Mouse (Mus musculus): Measurements from ENCODE around the gene Ccdc85c. TPM values are rescaled to one million over a fixed set of nuclear protein-coding genes. Genes with fewer than 3 reads are reported as not detected.

Gene Ccdc85c
- polyA plus RNA-seq, 1 experiment from 2014 or later = 25.4 TPM

- no peak for TF ChIP-seq CTCF (IDR thresholded peaks at IDR 0.05)
- DNase-seq (ENCODE audit: low read depth, low spot score) (no peak), ATAC-seq (no peak)
- in situ Hi-C loops (cut with MboI; ENCODE audit: low pct_unique_long_range_greater_than_20kb) = no loop called here
- ChIA-PET CTCF (no interaction called here), POLR2A (interaction anchor here (0.7 to 0.9 kb wide), 2 partner anchors 8 to 18 kb away, joined by 3 to 4 read pairs; no protein-coding TSS in a partner anchor)
- no peaks in the 10 kb centered on the region for H3K27me3 ChIP-seq
Measured at GRCm38 (mm10) chr12:108255511-108255919, 19.7 kb downstream of the Ccdc85c start.

- ChIA-PET POLR2A (no interaction called here), CTCF (no interaction called here)
- DNase-seq (ENCODE audit: low read depth, low spot score) (no peak), ATAC-seq (no peak)
- no peak for TF ChIP-seq CTCF (IDR thresholded peaks at IDR 0.05)
- in situ Hi-C loops (cut with MboI; ENCODE audit: low pct_unique_long_range_greater_than_20kb) = no loop called here
- H3K27me3 ChIP-seq = no peaks in the 10 kb centered on the region
Measured at GRCm38 (mm10) chr12:108253042-108253441, 22.2 kb downstream of the Ccdc85c start.

- H3K27me3 ChIP-seq = no peaks in the 10 kb centered on the region
- ChIA-PET POLR2A (no interaction called here), CTCF (no interaction called here)
- no peak for ATAC-seq
- no peak for DNase-seq (ENCODE audit: low read depth, low spot score)
- TF ChIP-seq CTCF (IDR thresholded peaks at IDR 0.05) = no peak
- in situ Hi-C loops (cut with MboI; ENCODE audit: low pct_unique_long_range_greater_than_20kb) = no loop called here
Measured at GRCm38 (mm10) chr12:108251825-108252542, 23.2 kb downstream of the Ccdc85c start.

- in situ Hi-C loops (cut with MboI; ENCODE audit: low pct_unique_long_range_greater_than_20kb) = no loop called here
- DNase-seq (ENCODE audit: low read depth, low spot score) = no peak
- POLR2A ChIA-PET = no interaction called here
- no peaks in the 10 kb centered on the region for H3K27me3 ChIP-seq
- TF ChIP-seq CTCF (IDR thresholded peaks at IDR 0.05) = no peak
- ATAC-seq = no peak
- CTCF ChIA-PET = no interaction called here
Measured at GRCm38 (mm10) chr12:108251034-108251792, 24.0 kb downstream of the Ccdc85c start.

- POLR2A ChIA-PET = no interaction called here
- CTCF ChIA-PET = interaction anchor here (1.2 kb wide), 1 partner anchor 8 kb away, joined by 3 read pairs; no protein-coding TSS in a partner anchor
- TF ChIP-seq CTCF (IDR thresholded peaks at IDR 0.05) = no peak
- no peaks in the 10 kb centered on the region for H3K27me3 ChIP-seq
- DNase-seq (ENCODE audit: low read depth, low spot score) = no peak
- in situ Hi-C loops (cut with MboI; ENCODE audit: low pct_unique_long_range_greater_than_20kb) = no loop called here
- no peak for ATAC-seq
Measured at GRCm38 (mm10) chr12:108249522-108249921, 25.7 kb downstream of the Ccdc85c start.

- ChIA-PET POLR2A (no interaction called here), CTCF (interaction anchor here (1.2 kb wide), 1 partner anchor 8 kb away, joined by 3 read pairs; no protein-coding TSS in a partner anchor)
- no peak for TF ChIP-seq CTCF (IDR thresholded peaks at IDR 0.05)
- no peak for DNase-seq (ENCODE audit: low read depth, low spot score)
- H3K27me3 ChIP-seq = no peaks in the 10 kb centered on the region
- ATAC-seq = no peak
- in situ Hi-C loops (cut with MboI; ENCODE audit: low pct_unique_long_range_greater_than_20kb) = no loop called here
Measured at GRCm38 (mm10) chr12:108249019-108249418, 26.2 kb downstream of the Ccdc85c start.

GRCm38 (mm10) chr12:108246759-108247500, 28.3 kb downstream of the Ccdc85c start:
- no peaks in the 10 kb centered on the region for H3K27me3 ChIP-seq
- ChIA-PET POLR2A (interaction anchor here (0.6 kb wide), 1 partner anchor 9 kb away, joined by 4 read pairs; no protein-coding TSS in a partner anchor), CTCF (no interaction called here)
- no peak for TF ChIP-seq CTCF (IDR thresholded peaks at IDR 0.05)
- no peak for DNase-seq (ENCODE audit: low read depth, low spot score)
- no peak for ATAC-seq
- in situ Hi-C loops (cut with MboI; ENCODE audit: low pct_unique_long_range_greater_than_20kb) = no loop called here

GRCm38 (mm10) chr12:108245579-108245978, 29.6 kb downstream of the Ccdc85c start:
- DNase-seq (ENCODE audit: low read depth, low spot score) (no peak), ATAC-seq (no peak)
- TF ChIP-seq CTCF (IDR thresholded peaks at IDR 0.05) = no peak
- in situ Hi-C loops (cut with MboI; ENCODE audit: low pct_unique_long_range_greater_than_20kb) = no loop called here
- CTCF ChIA-PET = no interaction called here
- POLR2A ChIA-PET = interaction anchor here (1.4 kb wide), 1 partner anchor 32 kb away, joined by 3 read pairs; no protein-coding TSS in a partner anchor
- H3K27me3 ChIP-seq = no peaks in the 10 kb centered on the region

GRCm38 (mm10) chr12:108244778-108245177, 30.4 kb downstream of the Ccdc85c start:
- no peak for TF ChIP-seq CTCF (IDR thresholded peaks at IDR 0.05)
- POLR2A ChIA-PET = interaction anchor here (1.4 kb wide), 1 partner anchor 32 kb away, joined by 3 read pairs; no protein-coding TSS in a partner anchor
- ATAC-seq (no peak), DNase-seq (ENCODE audit: low read depth, low spot score) (no peak)
- H3K27me3 ChIP-seq = no peaks in the 10 kb centered on the region
- in situ Hi-C loops (cut with MboI; ENCODE audit: low pct_unique_long_range_greater_than_20kb) = no loop called here
- CTCF ChIA-PET = no interaction called here

GRCm38 (mm10) chr12:108242243-108242745, 32.9 kb downstream of the Ccdc85c start:
- TF ChIP-seq CTCF (IDR thresholded peaks at IDR 0.05) = no peak
- POLR2A ChIA-PET = no interaction called here
- CTCF ChIA-PET = no interaction called here
- H3K27me3 ChIP-seq = no peaks in the 10 kb centered on the region
- in situ Hi-C loops (cut with MboI; ENCODE audit: low pct_unique_long_range_greater_than_20kb) = no loop called here
- DNase-seq (ENCODE audit: low read depth, low spot score) (no peak), ATAC-seq (no peak)

Data from Patski (cell line).